Mouse (Mus musculus) midbrain, embryonic 15.5 days (tissue): Measurements from ENCODE around the gene Wipf1. TPM values are rescaled to one million over a fixed set of nuclear protein-coding genes. Genes with fewer than 3 reads are reported as not detected.

Experiments used
- ATAC-seq: fragments of 200-750 bp; cut with Nextera tagmentation; replicated peaks from 2 replicates; pipeline ENCODE4 v1.8.0; 2017; ENCODE audit warnings: moderate TSS enrichment
- H3K27ac ChIP-seq: fragments of 300-500 bp; sonication (generic); 2 replicates; pipeline ENCODE4 v1.5.1; 2015; ENCODE audit warnings: mild to moderate bottlenecking, inconsistent platforms
- H3K27me3 ChIP-seq: fragments of 300-500 bp; sonication (generic); replicated peaks from 2 replicates; pipeline ENCODE4 v1.6.1; 2015; ENCODE audit warnings: inconsistent platforms
- H3K36me3 ChIP-seq: fragments of 300-500 bp; sonication (generic); replicated peaks from 2 replicates; pipeline ENCODE4 v1.6.1; 2015; ENCODE audit warnings: inconsistent platforms
- H3K4me1 ChIP-seq: fragments of 300-500 bp; sonication (generic); 2 replicates; pipeline ENCODE4 v1.6.1; 2015; ENCODE audit warnings: inconsistent platforms
- H3K4me2 ChIP-seq: fragments of 300-500 bp; sonication (generic); 2 replicates; pipeline ENCODE4 v1.6.1; 2015; ENCODE audit warnings: inconsistent platforms, mild to moderate bottlenecking, moderate library complexity
- H3K4me3 ChIP-seq: fragments of 300-500 bp; sonication (generic); 2 replicates; pipeline ENCODE4 v1.5.1; 2015; ENCODE audit warnings: mild to moderate bottlenecking, inconsistent platforms
- H3K9ac ChIP-seq: fragments of 300-500 bp; sonication (generic); 2 replicates; pipeline ENCODE4 v1.6.1; 2015; ENCODE audit warnings: mild to moderate bottlenecking, inconsistent platforms
- H3K9me3 ChIP-seq: fragments of 300-500 bp; sonication (generic); 2 replicates; pipeline ENCODE4 v1.6.1; 2016; ENCODE audit warnings: inconsistent platforms
- WGBS: fragments of 180-500 bp; shearing (Covaris S2); methylation state at CpG from one replicate; pipeline ENCODE4 v1.1.7; 2015; ENCODE audit warnings: mixed read lengths; 5-methylcytosine and 5-hydroxymethylcytosine counted together
- polyA plus RNA-seq: library from polyadenylated mRNA; unstranded; fragments of >200 nt; fragmentation: Nextera tagmentation; extraction: Ambion mirVana; gene quantifications from 2 replicates; pipeline ENCODE4 v1.2.1, GENCODE M21; 2015

Wipf1 gene
- polyA plus RNA-seq, 1 experiment from 2014 or later: 2.7 TPM

DNA sequence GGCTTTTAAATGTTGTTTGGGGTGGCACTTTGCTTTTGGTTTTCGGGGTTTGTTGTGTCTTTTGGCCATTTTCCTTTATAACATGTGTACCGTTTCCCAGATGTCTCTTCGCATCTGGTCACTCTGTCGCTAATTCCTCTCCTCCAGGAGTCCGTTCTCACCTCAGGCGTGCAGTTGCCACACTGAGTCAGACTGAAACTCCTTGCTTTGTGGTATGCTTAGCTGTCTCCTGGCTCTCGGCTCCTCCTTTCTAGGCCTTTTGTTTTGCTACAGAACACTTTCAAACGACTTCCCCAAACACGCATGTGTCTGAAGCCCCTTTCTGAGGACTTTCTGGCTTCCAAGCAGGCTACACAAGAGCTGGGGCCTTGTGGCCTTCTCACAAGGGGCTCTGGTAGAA, 125.1 kb downstream of the Wipf1 start:
- Histone ChIP-seq H3K27me3 (no peaks in the 10 kb centered on the region), H3K27ac (no peak overlapping the region), H3K9ac (no peak overlapping the region), H3K9me3 (no peaks in the 10 kb centered on the region), H3K36me3 (no peaks in the 10 kb centered on the region), H3K4me3 (no peak overlapping the region), H3K4me2 (no peak overlapping the region), H3K4me1 (no peaks in the 10 kb centered on the region)
- WGBS: 84% methylated on average over 9 of the region's 9 CpGs
- no peak for ATAC-seq

DNA sequence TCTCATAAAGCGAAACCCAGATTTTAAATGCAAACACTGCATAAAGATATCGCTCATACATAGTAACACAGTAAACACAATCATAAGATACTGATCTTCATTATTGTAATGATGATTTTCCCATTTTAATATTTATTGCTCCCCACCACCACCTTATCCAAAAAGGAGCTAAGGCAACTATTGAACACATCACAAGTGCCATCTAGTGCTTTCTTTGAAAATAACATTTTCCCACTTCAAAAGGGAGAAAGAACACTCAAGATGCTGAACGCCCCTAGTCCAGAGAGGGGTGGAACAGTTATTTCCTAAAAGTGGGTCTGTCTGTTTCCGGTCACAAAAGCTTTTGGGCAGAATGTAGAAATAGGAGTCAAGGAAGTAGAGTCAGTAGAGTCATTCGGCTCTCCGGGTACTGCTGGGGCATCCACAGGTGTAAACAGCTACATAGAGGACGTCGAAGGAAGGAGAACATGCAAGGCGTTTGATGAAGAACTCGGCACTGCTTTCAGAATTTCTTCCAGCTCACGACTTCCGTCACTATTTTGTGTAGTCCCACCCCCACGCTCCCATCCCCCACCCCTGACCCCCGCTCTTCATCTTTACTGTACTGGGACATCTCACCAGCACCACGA, 126.0 kb downstream of the Wipf1 start:
- Histone ChIP-seq H3K4me2 (no peak overlapping the region), H3K4me1 (no peaks in the 10 kb centered on the region), H3K4me3 (no peak overlapping the region), H3K9ac (no peak overlapping the region), H3K27me3 (no peaks in the 10 kb centered on the region), H3K27ac (no peak overlapping the region), H3K36me3 (no peaks in the 10 kb centered on the region), H3K9me3 (no peaks in the 10 kb centered on the region)
- 79% methylated on average over 15 of the region's 15 CpGs for WGBS
- ATAC-seq: no peak

DNA sequence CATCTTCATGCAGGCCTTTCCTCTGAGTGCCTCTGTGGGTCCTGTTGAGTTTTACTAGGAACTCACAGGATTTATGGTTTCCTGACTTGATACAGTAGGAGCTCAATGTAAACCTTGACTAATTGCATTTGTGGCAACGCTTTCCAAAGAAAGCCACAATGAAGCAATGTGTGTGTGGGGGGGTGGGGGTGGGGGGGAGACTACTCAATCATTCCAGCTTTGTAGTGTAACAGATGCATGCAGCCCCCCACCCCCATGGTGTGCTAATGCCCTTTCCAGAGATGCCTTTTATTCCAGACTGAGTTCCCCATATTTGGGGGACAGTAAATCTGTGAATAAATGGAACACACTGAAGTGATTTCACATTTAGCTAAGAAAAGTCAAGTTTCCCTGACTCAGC, 127.8 kb downstream of the Wipf1 start:
- H3K36me3 ChIP-seq: no peaks in the 10 kb centered on the region

DNA sequence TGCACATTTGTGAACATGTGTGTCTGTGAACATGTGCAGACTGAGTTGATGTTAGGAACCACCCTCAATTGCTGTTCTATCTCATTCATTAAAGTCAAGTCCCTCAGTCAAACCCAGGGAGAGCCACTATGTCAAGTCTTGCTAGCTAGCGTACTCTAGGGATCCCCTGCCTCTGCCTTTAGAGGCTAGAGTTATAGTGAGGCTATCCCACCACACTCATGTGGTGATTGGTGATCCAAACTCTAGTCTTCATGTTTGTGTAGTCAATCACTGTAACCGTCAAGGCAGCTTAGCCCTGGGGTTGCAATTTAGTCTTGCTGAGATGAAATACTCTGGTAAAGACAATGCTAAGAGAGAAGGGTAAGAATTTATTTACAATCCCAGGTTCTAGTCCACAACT, 132.1 kb downstream of the Wipf1 start:
- ATAC-seq: no peak
- Histone ChIP-seq H3K27ac (no peak overlapping the region), H3K4me3 (no peak overlapping the region), H3K36me3 (no peaks in the 10 kb centered on the region), H3K9me3 (no peaks in the 10 kb centered on the region), H3K9ac (no peak overlapping the region), H3K4me2 (no peak overlapping the region), H3K4me1 (no peaks in the 10 kb centered on the region), H3K27me3 (no peaks in the 10 kb centered on the region)
- 86% methylated on average over 2 of the region's 2 CpGs for WGBS

More for the DNA sequence above, 127.8 kb downstream of the Wipf1 start:
- no peak overlapping the region for H3K4me2 ChIP-seq
- WGBS: 44% methylated on average over 1 of the region's 1 CpGs
- no peaks in the 10 kb centered on the region for H3K4me1 ChIP-seq
- ATAC-seq: no peak
- H3K4me3 ChIP-seq: no peak overlapping the region
- no peak overlapping the region for H3K27ac ChIP-seq
- no peak overlapping the region for H3K9ac ChIP-seq
- H3K27me3 ChIP-seq: no peaks in the 10 kb centered on the region
- no peaks in the 10 kb centered on the region for H3K9me3 ChIP-seq

DNA sequence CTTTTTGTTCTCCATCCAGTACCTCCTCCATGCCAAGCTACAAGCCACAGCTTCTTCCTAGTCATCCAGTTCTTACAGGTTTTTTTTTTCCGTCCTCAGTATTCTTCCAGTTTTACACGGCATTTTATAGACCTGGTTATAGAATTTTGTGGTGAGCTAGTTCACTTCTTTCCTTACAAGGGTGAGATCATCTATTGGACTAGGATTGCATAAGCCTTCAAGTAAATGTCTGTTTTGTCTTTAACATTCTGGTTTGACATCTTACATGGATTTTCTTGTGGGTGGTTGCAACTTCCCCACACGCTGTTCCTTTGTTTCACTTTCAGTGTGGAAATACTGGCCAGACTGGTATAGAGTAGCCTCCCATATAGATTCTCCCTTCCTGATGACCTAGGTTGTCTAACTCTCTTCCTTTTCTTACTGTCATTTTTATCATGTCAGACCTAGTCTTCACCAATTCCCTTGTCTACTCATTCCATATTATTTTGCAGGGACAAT, 132.7 kb downstream of the Wipf1 start:
- H3K9me3 ChIP-seq: no peaks in the 10 kb centered on the region
- no peak overlapping the region for H3K27ac ChIP-seq
- no peaks in the 10 kb centered on the region for H3K36me3 ChIP-seq
- no peak overlapping the region for H3K9ac ChIP-seq
- H3K4me2 ChIP-seq: no peak overlapping the region
- WGBS: 94% methylated on average over 3 of the region's 3 CpGs
- H3K4me1 ChIP-seq: no peaks in the 10 kb centered on the region
- no peak for ATAC-seq
- H3K27me3 ChIP-seq: no peaks in the 10 kb centered on the region
- H3K4me3 ChIP-seq: no peak overlapping the region

DNA sequence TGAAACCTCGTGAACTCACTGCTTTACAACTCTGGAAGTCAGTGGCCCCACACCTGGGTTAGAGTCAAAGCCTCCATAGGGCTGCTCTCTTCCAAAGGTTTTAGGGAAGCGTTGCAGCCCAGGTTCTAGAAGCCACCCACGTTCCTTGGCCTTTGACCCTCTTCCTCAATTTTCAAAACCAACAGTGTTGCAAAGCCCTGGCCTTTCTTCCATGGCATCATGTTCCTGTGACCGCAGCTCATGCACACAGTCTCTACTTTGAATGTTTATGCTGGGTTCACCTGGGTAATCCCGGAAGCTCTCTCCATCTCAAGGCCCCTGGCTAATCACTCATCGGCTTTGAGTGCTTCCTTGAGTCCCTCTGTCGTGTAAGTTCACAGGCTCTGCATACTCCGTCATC, 134.0 kb downstream of the Wipf1 start:
- no peaks in the 10 kb centered on the region for H3K4me1 ChIP-seq
- no peak overlapping the region for H3K4me3 ChIP-seq
- H3K9ac ChIP-seq: no peak overlapping the region
- H3K36me3 ChIP-seq: no peaks in the 10 kb centered on the region
- H3K27ac ChIP-seq: no peak overlapping the region
- no peak for ATAC-seq
- WGBS: 85% methylated on average over 8 of the region's 8 CpGs
- no peaks in the 10 kb centered on the region for H3K9me3 ChIP-seq
- H3K27me3 ChIP-seq: no peaks in the 10 kb centered on the region
- H3K4me2 ChIP-seq: no peak overlapping the region

DNA sequence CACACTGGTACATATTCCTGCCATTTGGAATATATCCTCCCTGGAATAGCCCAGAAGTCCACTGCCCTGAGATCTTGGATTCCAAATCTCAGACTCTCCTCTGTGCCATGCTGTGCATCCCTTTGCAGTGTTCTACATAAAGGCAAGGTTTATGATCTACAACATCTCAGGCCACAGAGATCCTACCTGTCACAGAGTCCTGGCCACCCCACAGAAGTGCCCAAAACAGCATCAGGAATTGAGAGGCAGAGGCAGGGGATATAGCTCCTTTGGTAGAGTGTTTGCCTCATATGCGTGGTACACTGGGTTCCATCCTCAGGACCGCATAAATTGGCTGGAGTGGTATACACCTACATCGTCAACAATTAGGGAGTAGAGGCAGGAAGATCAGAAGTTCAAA, 135.1 kb downstream of the Wipf1 start:
- Histone ChIP-seq H3K4me1 (no peaks in the 10 kb centered on the region), H3K4me2 (no peak overlapping the region), H3K9me3 (no peaks in the 10 kb centered on the region), H3K4me3 (no peak overlapping the region), H3K27ac (no peak overlapping the region), H3K27me3 (no peaks in the 10 kb centered on the region), H3K9ac (no peak overlapping the region), H3K36me3 (no peaks in the 10 kb centered on the region)
- no peak for ATAC-seq
- 94% methylated on average over 3 of the region's 3 CpGs for WGBS

DNA sequence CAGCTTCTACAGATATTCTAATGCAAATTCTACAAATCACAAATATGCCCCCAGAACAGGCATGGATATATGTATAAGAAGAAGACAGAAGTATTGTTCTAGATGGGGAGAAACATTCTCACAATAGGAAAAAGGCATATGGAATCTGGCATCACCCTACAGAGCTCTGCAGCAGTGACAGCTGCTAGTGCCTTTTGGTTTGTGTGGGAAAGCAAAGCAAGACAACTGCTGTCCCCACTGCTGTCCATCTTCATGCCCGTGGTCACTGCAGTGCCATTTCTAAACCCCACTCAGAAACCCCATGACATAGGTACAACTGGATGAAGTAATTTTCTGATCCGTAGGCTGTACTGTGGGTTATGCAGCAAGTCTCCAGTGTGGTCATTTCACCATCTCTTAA, 136.8 kb downstream of the Wipf1 start:
- Histone ChIP-seq H3K9me3 (no peaks in the 10 kb centered on the region), H3K27ac (no peak overlapping the region), H3K4me2 (no peak overlapping the region), H3K4me1 (no peaks in the 10 kb centered on the region), H3K27me3 (no peaks in the 10 kb centered on the region), H3K4me3 (no peak overlapping the region), H3K9ac (no peak overlapping the region), H3K36me3 (no peaks in the 10 kb centered on the region)
- no peak for ATAC-seq
- 82% methylated on average over 2 of the region's 2 CpGs for WGBS

DNA sequence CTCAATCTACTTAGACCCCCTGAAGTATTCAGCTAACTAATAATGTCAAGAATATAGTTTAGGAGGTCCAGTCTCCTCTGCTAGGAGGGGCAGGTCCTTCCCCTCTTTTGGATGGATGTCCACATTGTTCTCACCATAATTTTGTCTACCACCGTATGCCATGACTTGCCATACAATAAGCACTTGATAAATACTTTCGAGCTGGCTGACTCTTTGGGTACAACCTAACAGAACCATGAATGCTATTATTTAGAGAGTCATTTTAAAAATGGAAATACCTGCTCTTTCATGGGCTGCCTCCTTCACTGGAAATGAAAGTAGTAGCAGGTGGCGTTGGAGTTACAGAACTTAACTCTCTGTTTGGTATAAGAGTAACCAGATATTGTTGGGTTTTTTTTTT, 139.6 kb downstream of the Wipf1 start:
- Histone ChIP-seq H3K27ac (no peak overlapping the region), H3K36me3 (no peaks in the 10 kb centered on the region), H3K9ac (no peak overlapping the region), H3K27me3 (no peaks in the 10 kb centered on the region), H3K4me1 (peaks cover 3% of the 10 kb centered on the region; the same call in 1 of the 2 replicates), H3K4me2 (no peak overlapping the region), H3K4me3 (no peak overlapping the region), H3K9me3 (no peaks in the 10 kb centered on the region)
- 88% methylated on average over 3 of the region's 3 CpGs for WGBS
- no peak for ATAC-seq

DNA sequence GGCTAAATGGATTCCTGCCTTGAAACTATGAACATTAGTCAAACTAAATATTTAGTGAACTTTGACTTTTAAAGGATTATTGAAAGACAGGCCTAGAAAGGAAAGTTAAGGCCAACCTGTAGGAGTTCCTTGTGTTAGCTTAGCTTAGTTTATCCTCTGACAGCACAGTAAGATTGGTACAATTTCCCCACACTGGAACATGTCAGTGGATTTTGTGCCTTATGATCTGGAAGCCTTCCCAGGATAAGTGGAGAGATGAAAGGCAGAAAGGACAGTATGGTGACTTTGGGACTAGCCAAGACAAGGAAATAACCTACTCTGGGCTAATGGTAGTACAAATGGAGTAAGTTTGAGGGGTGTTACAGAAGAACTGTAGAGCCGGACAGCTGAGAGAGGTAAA, 141.7 kb downstream of the Wipf1 start:
- Histone ChIP-seq H3K36me3 (no peaks in the 10 kb centered on the region), H3K27ac (no peak overlapping the region), H3K4me2 (no peak overlapping the region), H3K9me3 (no peaks in the 10 kb centered on the region), H3K4me3 (no peak overlapping the region), H3K27me3 (no peaks in the 10 kb centered on the region), H3K4me1 (peaks cover 3% of the 10 kb centered on the region; the same call in 1 of the 2 replicates), H3K9ac (no peak overlapping the region)
- 86% methylated on average over 1 of the region's 1 CpGs for WGBS
- ATAC-seq: no peak

DNA sequence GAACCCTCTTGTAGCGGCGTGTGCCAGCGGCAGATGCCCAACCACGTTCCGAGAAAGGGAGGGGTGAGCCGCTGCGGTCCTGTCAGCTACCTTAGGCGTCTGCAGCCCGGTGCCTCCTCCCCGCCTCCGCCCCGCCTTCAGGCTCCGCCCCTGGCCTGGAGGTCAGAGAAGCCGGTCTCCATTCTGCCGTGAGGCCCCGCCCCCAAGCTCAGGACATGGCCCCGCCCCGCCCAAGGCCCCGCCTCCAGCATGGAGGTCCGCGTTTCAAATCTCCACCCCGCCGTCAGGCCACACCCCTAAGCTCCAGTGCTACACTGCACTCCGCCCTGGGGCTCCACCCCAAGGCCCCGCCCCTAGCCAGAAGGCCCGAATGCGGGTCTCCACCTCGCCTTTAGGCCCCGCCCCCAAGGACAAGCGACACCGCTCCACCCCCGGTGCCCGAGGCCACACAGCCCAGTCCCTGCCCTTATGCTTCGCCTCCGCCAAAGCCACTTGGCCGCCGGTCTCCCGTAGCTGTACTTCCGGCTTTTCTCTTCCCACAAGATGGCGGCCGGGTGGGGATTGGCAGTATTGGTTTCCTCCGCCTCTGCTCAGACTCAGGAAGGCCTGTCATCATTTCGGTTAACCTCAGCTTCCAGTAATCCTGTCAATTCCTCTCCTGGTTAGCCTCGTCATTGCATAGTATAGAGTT, 143.0 kb downstream of the Wipf1 start, which contains the start of gene Gpr155:
Gpr155 (minus strand) TSS at position 217 of the 691 bp plus-strand sequence.
- WGBS: 0% methylated on average over 41 of the region's 44 CpGs
- ATAC-seq: peak; percentile 98
- H3K4me3 ChIP-seq: peak within 1 kb of the TSS; percentile 87

DNA sequence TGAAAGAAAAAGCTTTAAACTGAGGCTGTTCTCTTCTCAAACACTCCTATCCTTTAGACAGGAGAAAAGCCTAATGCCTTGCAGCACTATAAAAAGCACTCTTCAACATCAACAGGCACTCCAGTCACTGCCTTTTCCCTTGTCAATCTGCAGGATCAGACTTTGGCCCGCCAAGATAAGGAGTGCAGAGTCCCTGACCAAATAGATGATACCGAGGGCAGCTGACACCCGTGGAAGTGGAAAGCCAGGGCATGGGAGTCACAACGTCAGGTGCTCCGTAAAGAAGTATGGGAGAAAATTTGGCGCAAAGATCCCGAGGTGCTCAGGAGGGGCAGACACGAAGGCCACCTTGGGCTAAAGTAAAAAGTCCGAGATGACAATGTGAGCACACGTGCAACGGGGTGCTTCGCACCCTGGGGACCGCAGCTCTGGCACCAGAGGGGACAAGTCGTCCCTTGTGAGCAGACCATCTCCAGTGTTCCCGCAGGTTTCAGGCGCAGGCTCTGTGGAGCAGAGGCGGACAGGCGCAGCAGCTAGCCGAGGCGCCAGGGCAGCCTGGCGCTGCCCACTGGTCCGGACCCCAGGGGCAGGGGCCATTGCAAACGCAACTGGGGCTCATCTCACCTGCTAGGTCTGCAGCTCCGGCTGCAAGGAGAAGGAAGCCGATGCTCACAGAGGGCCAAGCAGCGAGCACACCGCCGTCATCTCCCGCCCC, 143.7 kb downstream of the Wipf1 start:
- Histone ChIP-seq H3K36me3 (no peaks in the 10 kb centered on the region), H3K9ac (peak overlapping the region; percentile 82), H3K4me2 (peak overlapping the region; percentile 95), H3K4me3 (peak overlapping the region; percentile 87), H3K27ac (peak overlapping the region; percentile 82), H3K4me1 (peaks cover 3% of the 10 kb centered on the region; the same call in 1 of the 2 replicates), H3K27me3 (no peaks in the 10 kb centered on the region), H3K9me3 (no peaks in the 10 kb centered on the region)
- 2% methylated on average over 28 of the region's 29 CpGs for WGBS
- no peak for ATAC-seq

More for the DNA sequence above, 143.0 kb downstream of the Wipf1 start, which contains the start of gene Gpr155:
- H3K27me3 ChIP-seq: no peaks in the 10 kb centered on the region
- H3K36me3 ChIP-seq: no peaks in the 10 kb centered on the region
- H3K4me2 ChIP-seq: peak within 1 kb of the TSS; percentile 95
- H3K4me1 ChIP-seq: peaks cover 3% of the 10 kb centered on the region; the same call in 1 of the 2 replicates
- H3K9me3 ChIP-seq: no peaks in the 10 kb centered on the region
- peak within 1 kb of the TSS; percentile 82 for H3K27ac ChIP-seq
- H3K9ac ChIP-seq: peak within 1 kb of the TSS; percentile 82
